Mouse (Mus musculus) CH12.LX (cell line): ENCODE measurements around the gene Gm10722.
"Not testable (repeated sequence)": the region's sequence is repeated elsewhere in the genome, so short reads cannot be mapped to it uniquely, and the experiment has no call there.

Source experiments
- CTCF ChIP-seq, 2 experiments: IDR thresholded peaks in 1 of 2; conservative IDR thresholded peaks in 1 of 2; 2 replicates each; pipeline ENCODE4 v1.5.1; 2011 to 2012; ENCODE audit warnings: low read depth in 2 of 2, low read length in 2 of 2, improper control_type of control experiment in 1 of 2, inconsistent platforms in 1 of 2, mild to moderate bottlenecking in 1 of 2, moderate library complexity in 1 of 2
- EP300 ChIP-seq: IDR thresholded peaks from 2 replicates; pipeline ENCODE4 v1.6.1; 2011; ENCODE audit warnings: low read length, improper control_type of control experiment
- MYC ChIP-seq: IDR thresholded peaks from 2 replicates; pipeline ENCODE4 v1.6.1; 2011; ENCODE audit warnings: low read depth, mild to moderate bottlenecking, improper control_type of control experiment, low read length
- POLR2A ChIP-seq: IDR thresholded peaks from 2 replicates; pipeline ENCODE4 v1.6.1; 2011; ENCODE audit warnings: low read depth, mild to moderate bottlenecking, improper control_type of control experiment, low read length
- SMC3 ChIP-seq: IDR thresholded peaks from 2 replicates; pipeline ENCODE4 v1.6.1; 2011; ENCODE audit warnings: low read depth, low read length, improper control_type of control experiment
- TCF12 ChIP-seq: IDR thresholded peaks from 2 replicates; pipeline ENCODE4 v1.6.1; 2014; ENCODE audit warnings: low read depth, mild to moderate bottlenecking, inconsistent platforms, low read length, improper control_type of control experiment
- ZNF384 ChIP-seq: IDR thresholded peaks from 2 replicates; pipeline ENCODE4 v1.6.1; 2012; ENCODE audit warnings: low read depth, low read length, improper control_type of control experiment, inconsistent platforms

GRCm38 (mm10) chr9:3015896-3016295 lies 15.2 kb downstream of the Gm10722 start:
- not testable (repeated sequence) for TF ChIP-seq MYC; CTCF (conservative IDR thresholded peaks at IDR 0.05 in 1 of 2, IDR thresholded peaks at IDR 0.05 in 1 of 2; ENCODE audit: low read depth in 2 of 2, low read length in 2 of 2); SMC3; TCF12; POLR2A; ZNF384; EP300
